In the genomic region with DNA sequence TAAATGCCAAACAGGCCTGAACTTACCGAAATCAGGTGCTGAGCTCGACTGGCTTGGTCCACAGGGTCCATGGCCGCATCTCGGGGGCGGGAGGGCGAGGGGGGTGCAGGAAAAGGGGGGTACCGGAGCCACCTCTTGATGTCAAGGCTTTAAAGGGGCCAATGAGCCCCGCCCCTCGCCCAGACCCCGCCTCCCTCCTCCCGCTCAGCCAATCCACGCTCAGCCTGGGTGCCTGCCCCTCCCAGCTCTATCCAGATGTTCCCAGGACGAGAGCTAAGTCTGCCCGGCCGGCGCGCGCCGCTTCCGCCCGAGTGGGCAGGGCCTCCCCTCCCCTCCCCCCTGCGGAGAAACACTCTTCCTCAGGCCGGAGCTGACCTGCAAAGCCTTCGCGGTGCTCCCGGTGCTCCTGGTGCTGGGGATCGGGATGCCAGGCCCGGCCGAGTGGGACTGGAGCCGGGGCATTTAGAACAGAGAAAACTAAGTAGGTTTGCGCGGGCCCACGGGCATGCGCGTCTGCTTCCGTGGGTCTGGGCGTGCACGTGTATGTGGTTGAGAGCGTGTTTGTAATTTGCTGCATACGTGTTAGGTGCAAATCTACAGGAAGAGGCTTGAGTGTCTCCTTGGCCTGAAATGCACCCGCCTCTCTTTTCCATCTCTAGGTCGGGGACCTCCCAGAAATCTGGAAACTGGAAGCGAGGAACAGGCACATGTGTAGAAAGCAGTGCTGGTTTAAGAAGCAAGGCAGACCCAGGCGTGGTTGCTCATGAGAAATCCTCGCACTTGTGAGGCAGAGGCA, we compare ENCODE assay signal across 8 mouse cellular contexts. TPM values are rescaled to one million over a fixed set of nuclear protein-coding genes. Genes with fewer than 3 reads are reported as not detected.
DNase-seq lines count a peak whose midpoint lies in the region; ATAC-seq lines count a peak whose summit lies in the region.

Gene Nckap5l (minus strand): TSS at position 143 of the 796 bp plus-strand sequence.

- no peaks in the 10 kb centered on the region for H3K36me3 ChIP-seq in hindbrain, embryonic 16.5 days (ENCODE audit: control insufficient read depth, insufficient read depth, low read length)
- H3K36me3 ChIP-seq in megakaryocyte, embryonic 14.5 days (replicated peaks; ENCODE audit: low read length): no peaks in the 10 kb centered on the region

- peak; percentile 93 for ATAC-seq in hindbrain, embryonic 16.5 days

- peak within 1 kb of the TSS; percentile 84 for H3K4me2 ChIP-seq in hindbrain, embryonic 16.5 days (ENCODE audit: low read length)

- peaks cover 38% of the 10 kb centered on the region for H3K4me1 ChIP-seq in hindbrain, embryonic 16.5 days (ENCODE audit: control insufficient read depth, insufficient read depth, low read depth, low read length)
- peaks cover 43% of the 10 kb centered on the region for H3K4me1 ChIP-seq in megakaryocyte, embryonic 14.5 days

- WGBS in hindbrain, embryonic 16.5 days: 0% methylated on average over 38 of the region's 45 CpGs

- H3K4me3 ChIP-seq in hindbrain, embryonic 16.5 days (ENCODE audit: low read length): peak within 1 kb of the TSS; percentile 70
- peak within 1 kb of the TSS; percentile 95 for H3K4me3 ChIP-seq in megakaryocyte, embryonic 14.5 days (replicated peaks)

- H3K27ac ChIP-seq in hindbrain, embryonic 16.5 days (ENCODE audit: low read depth, low read length): peak within 1 kb of the TSS; percentile 95

- H3K27me3 ChIP-seq in hindbrain, embryonic 16.5 days (replicated peaks; ENCODE audit: control insufficient read depth, insufficient read depth, low read length): no peaks in the 10 kb centered on the region
- peaks cover 17% of the 10 kb centered on the region for H3K27me3 ChIP-seq in megakaryocyte, embryonic 14.5 days (replicated peaks)

- no peaks in the 10 kb centered on the region for H3K9me3 ChIP-seq in hindbrain, embryonic 16.5 days (ENCODE audit: control insufficient read depth, low read length)
- H3K9me3 ChIP-seq in megakaryocyte, embryonic 14.5 days: no peaks in the 10 kb centered on the region

- peak within 1 kb of the TSS; percentile 77 for H3K9ac ChIP-seq in hindbrain, embryonic 16.5 days (ENCODE audit: low read depth, low read length)

- peak; percentile 92 for DNase-seq in T-cell, adult 2 months (ENCODE audit: low spot score)
- peak; percentile 88 to 93 for DNase-seq in cerebellum, postnatal 25 days
- DNase-seq in frontal cortex, postnatal 36 days (ENCODE audit: low spot score in 2 of 2): peak; percentile 86 to 88
- peak; percentile 74 to 87 for DNase-seq in left cerebral cortex, adult 8-10 months (ENCODE audit: low spot score in 2 of 2)
- peak; percentile 94 to 96 for DNase-seq in right cerebral cortex, postnatal 10 days (ENCODE audit: low spot score in 2 of 2)
- peak; percentile 87 for DNase-seq in urinary bladder, postnatal 25 days (ENCODE audit: low spot score)

RNA-seq across cellular contexts. Expression of gene Nckap5l, which starts in this region (rescaled TPM):
- 11.6 and 17.7 TPM in 2 replicates for polyA plus RNA-seq in hindbrain, embryonic 16.5 days (2015; fragmentation: Nextera tagmentation; extraction: Ambion mirVana)
- 10 to 100 TPM; 19.1 to 22.9 (median 19.5) TPM for total RNA-seq in left cerebral cortex, adult 8-10 months (2022)
- polyA plus RNA-seq in megakaryocyte, embryonic 14.5 days (2012; ENCODE audit: insufficient read depth, low replicate concordance): 13.8 and 16.8 TPM in 2 replicates

Comparison
In these comparisons a context has a peak if more than half of its experiments do, and no peak if none do; other contexts are left out.
1. Peak in every context shown above with its lines: DNase-seq, ATAC-seq, H3K4me3 ChIP-seq and H3K27ac ChIP-seq.